Mouse (Mus musculus) c-Kit-positive CD71-positive TER-119-positive erythroid progenitor cells, embryonic 14.5 days (primary cell): ENCODE data around the gene Btbd11.

ENCODE experiments used
- DNase-seq: peaks from one replicate; pipeline ENCODE4 v3.0.0-alpha.2; 2013; ENCODE audit warnings: low spot score

Gene Btbd11

GRCm38 (mm10) chr10:85591296-85591695 is 204.7 kb downstream of the Btbd11 start:
- no peak for DNase-seq

DNA sequence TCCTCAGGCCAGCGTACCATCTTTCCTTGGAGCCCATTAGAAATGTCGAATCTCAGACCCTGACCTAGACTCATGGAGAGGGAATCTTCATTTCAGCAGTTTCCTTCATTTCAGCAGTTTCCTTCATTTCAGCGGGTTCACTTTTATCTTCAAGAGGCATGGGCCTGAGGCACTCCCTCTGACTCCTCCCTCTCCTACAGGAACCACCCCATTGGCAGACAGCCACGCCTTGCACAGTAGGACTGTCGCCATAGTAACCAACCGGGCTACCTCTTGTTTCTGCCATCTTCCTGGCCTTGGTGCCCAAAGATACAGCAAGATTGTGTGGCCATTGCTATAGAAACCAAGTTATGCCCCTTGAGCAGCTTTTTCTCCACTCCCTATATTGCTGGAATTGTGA is 205.4 kb downstream of the Btbd11 start:
- DNase-seq: no peak

GRCm38 (mm10) chr10:85596301-85596700 is 209.7 kb downstream of the Btbd11 start:
- DNase-seq: no peak

DNA sequence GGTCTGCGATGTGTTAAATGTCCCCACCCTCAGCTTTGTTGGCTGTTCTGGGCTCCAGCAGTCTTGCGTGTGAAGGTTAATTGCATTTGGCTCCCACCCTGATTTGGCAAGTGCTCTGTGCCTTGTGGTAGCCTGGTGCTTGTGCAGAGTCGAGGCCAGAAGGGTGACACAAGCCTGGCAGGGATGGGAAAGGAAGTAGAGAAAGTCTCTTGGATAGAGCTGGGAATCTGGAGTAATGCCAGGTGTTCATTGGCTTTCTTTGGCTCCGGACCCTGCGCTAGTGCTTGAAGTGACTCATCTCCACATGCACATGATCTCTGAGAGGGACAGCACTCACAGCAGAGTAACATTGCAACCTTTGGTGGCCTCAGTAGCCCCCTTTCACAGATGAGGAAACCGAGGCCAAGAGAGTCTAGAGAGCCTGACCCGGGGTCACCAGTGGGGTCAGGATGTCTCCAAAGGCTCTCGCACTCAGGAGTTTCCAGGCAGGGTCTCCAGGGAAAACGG is 211.5 kb downstream of the Btbd11 start:
- no peak for DNase-seq

DNA sequence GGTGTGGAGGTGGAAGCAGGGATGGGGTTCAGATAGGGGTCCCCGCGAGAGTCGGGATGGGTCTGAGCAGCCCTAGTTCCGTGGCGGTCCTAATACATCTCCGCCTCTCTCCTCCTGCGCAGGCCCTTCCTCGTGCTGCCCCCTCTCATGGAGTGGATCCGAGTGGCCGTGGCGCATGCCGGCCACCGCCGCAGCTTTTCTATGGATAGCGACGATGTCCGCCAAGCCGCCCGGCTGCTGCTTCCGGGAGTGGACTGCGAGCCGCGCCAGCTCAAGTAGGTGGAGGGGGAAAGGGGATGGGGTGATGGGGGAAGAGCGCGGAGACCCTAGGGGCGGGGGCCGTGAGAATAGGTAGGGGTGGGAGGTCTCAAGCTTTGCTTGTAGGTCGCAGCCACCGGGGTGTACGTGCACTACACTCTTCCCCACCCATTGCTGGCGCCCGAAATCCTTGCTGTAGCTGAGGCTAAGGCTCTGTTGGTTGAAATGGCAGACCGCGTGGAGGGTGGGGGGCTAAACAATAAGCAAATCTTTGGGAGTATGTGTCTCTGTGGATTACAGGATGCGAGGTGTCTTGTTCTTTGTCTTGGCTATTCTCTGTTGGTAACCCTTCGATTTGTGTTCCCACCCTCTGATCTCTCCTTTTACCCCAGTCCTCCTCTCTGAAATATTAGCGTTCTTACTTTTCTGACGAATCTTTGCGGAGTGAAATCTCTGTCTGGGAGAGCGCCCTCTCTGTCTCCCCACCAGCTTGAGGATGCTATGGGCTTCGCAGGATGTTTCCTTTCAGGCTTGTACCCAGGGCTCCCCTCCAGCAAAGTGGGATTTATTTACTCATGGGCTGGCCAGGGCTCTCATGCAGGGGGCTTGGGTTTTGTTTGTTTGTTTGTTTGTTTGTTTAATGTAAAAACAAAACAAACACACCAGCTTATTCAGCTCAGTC is 212.3 kb downstream of the Btbd11 start:
- DNase-seq: no peak

DNA sequence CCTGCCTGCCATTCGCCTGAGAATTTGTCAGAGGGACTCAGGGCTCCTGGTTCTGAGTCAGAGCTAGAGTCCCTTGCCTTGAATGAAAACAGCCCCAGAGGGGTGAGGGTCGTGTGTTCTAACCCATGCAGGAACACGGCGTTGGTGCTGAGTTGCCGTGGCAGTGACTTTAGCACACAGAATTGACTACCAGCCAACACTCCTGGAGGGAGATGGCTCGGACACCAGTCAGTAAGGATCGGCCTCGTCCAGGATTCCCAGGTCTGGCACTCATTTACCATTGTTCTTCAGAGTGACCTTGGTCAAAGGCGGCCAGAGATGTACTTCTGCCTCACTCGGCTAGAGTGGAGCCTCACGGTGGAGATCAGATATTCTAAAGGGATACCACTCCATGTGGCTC is 215.9 kb downstream of the Btbd11 start:
- no peak for DNase-seq

GRCm38 (mm10) chr10:85604556-85604955 is 217.9 kb downstream of the Btbd11 start:
- DNase-seq: no peak

- DNase-seq: no peak
Measured at GRCm38 (mm10) chr10:85608550-85609278, 222.1 kb downstream of the Btbd11 start.

- no peak for DNase-seq
Measured at GRCm38 (mm10) chr10:85617080-85617479, 230.5 kb downstream of the Btbd11 start.

GRCm38 (mm10) chr10:85617501-85618417 is 231.1 kb downstream of the Btbd11 start:
- no peak for DNase-seq

GRCm38 (mm10) chr10:85621067-85621466 is 234.5 kb downstream of the Btbd11 start:
- DNase-seq: no peak

DNA sequence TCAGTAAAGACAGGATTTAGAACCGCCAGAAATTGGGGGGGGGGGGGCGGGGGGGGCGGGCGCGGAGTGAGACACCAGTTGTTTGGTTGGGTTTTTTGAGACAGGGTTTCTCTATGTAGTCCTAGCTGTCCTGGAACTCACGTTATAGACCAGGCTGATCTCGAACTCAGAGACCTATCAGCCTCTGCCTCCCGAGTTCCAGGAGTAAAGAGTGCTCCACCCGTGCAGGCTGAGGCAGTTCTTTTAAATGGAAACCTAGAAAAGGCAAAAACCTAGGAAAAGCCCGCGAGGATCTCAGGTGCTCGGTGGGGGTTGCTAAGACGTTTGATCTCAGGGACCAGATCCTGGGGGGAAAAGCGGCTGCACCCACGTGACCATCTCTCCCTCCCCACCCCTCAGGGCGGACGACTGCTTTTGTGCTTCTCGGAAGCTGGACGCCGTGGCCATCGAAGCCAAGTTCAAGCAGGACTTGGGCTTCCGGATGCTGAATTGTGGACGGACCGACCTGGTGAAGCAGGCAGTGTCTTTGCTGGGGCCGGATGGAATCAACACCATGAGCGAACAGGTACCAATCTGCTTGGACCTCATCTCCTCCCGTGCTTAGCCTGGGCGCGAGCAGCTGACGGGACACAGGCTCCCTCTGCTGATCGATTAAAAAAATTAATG is 238.0 kb downstream of the Btbd11 start:
- DNase-seq: no peak

DNA sequence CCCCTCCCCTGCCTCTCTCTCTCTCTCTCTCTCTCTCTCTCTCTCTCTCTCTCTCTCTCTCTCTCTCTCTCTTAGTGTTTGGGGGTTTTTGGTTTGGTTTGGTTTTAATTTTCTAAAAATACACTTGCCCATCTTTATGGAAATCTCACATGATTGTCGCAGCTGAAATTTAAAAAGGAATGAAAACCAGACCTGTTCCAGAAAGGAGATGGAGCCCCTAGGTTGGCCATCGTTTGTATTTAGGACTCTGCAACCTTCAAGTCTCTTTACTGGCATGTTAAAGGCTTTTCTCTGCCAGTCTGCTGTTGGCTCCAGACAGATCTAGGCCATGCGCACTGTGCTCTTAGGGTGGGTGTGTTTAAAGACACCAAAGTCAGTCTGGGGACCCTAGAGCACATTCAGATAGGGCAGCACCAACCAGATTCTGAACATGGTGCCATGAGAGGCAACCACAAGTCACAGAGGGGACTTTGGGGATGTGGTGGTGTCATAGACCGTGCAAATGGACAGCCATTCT is 238.6 kb downstream of the Btbd11 start:
- DNase-seq: no peak

GRCm38 (mm10) chr10:85632030-85632429 is 245.4 kb downstream of the Btbd11 start:
- DNase-seq: no peak

- DNase-seq: no peak
Measured at GRCm38 (mm10) chr10:85633577-85633976, 247.0 kb downstream of the Btbd11 start.

GRCm38 (mm10) chr10:85637580-85637979 is 251.0 kb downstream of the Btbd11 start:
- DNase-seq: no peak

DNA sequence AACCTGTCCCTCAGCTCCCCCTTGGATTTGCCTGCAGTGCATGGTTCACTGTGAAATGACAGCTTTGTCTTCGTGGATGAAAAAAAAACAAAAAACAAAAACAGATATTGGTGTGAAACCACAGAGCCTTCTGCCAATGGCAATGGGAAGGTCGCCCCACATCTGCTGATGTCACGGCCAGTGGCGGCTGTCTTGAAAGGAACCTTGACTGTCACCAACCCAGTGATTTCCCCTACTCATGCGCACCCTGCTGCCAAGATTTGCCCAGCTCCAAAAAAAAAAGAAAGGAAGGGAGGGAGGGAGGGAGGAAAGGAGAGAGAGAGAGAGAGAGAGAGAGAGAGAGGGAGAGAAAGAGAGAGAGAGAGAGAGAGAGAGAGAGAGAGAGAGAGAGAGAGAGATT is 251.5 kb downstream of the Btbd11 start:
- no peak for DNase-seq

- no peak for DNase-seq
Measured at GRCm38 (mm10) chr10:85639581-85639980, 253.0 kb downstream of the Btbd11 start.

- DNase-seq: no peak
Measured at GRCm38 (mm10) chr10:85640408-85640807, 253.8 kb downstream of the Btbd11 start.

DNA sequence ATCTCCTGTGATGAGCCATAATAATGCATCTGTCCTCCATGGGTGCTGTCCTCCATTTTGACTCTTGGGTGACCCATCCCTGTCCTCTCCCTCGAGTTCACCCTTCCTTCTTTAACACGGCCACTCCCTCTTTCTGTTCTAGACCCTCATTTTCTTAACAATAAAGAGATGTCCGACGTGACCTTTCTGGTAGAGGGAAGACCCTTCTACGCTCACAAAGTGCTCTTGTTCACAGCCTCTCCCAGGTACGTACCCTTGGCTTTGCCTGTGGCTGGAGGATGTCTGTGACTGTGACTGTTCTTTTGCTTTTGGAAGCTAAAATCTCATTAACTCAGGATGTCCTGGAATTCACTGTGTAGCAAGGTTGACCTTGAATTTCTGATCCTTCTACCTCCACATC is 258.7 kb downstream of the Btbd11 start:
- no peak for DNase-seq

- peak; percentile 25 for DNase-seq
Measured at GRCm38 (mm10) chr10:85651706-85652105, 265.1 kb downstream of the Btbd11 start.
